Mouse (Mus musculus) inflammation-experienced regulatory T-cells (primary cell): ENCODE measurements around the gene Krt25. TPM values are rescaled to one million over a fixed set of nuclear protein-coding genes. Genes with fewer than 3 reads are reported as not detected.

Experiments
- polyA plus RNA-seq, 2 experiments: library from polyadenylated mRNA; unstranded; fragments of 100-300 nt; shearing (Covaris generic); gene quantifications; one replicate each; pipeline ENCODE4 v1.2.1; 2017

Gene Krt25
- under 1 TPM; 0.11 to 0.92 TPM for polyA plus RNA-seq

DNA sequence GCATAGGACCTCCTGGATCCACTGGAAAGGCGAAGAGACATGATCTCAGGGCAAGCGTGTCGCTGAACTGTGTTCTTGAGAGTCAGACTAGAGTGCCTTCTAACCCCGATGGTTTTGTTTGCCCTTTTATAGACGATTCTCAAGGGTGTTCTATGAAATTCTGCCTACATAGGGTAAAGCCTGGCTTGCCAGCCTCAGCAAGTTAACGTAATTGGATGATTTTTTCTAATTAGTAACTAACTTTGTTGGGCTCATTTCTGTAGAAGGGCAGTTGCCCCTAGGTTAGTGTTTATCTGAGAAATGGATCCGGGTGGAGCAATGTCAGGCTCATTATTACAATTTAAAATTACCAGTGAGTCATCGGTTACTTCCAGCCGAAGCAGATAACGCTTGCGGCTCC lies at the start of gene Krt25:
Krt25 (minus strand) TSS at position 101 of the 400 bp plus-strand sequence.

GRCm38 (mm10) chr11:99351004-99351403 lies 28.3 kb upstream of the Krt25 start, which contains the start of gene Krt27:
Krt27 (minus strand) TSS chr11:99351104.

GRCm38 (mm10) chr11:99337866-99338265 lies 15.1 kb upstream of the Krt25 start, which contains the start of gene Krt26:
Krt26 (minus strand) TSS chr11:99337966.

DNA sequence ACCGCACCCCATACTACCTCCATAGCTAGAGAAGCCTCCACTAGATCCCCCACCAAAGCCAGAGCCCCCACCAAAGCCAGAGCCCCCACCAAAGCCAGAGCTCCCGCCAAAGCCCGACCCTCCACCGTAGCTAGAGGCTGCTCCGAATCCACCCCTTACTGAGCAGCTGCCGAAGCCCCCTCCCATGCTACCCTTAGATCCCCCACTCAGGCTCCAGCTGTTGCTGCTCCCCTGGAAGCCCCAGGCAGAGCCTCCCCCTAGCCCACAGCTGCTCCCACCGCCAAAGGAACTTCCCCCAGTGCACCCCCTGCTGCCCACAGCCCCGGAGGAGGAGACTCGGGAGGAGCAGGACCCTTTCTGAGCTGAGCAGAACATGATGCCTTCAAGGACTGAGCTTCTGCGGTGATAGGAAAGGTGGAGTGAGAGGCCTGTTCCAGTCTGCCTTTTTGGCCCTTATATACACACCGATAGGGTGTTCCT lies 37.9 kb downstream of the Krt25 start, which contains the start of gene Krt24:
Krt24 (minus strand) TSS at position 430 of the 480 bp plus-strand sequence.

Other genes starting within 250 kb of the Krt25 start
- gene Tns4, start 233.6 kb downstream of the Krt25 start, polyA plus RNA-seq = under 1 TPM; 0.50 to 0.64 TPM
- gene Ccr7, start 167.9 kb downstream of the Krt25 start, polyA plus RNA-seq = 100 to 1,000 TPM; 285 to 562 TPM
- gene Smarce1, start 91.9 kb downstream of the Krt25 start, polyA plus RNA-seq = 100 to 1,000 TPM; 155 to 167 TPM
- gene Krt222, start 78.9 kb downstream of the Krt25 start, polyA plus RNA-seq = 1 to 10 TPM; 1.5 to 1.9 TPM
- gene Krt24, start 37.7 kb downstream of the Krt25 start, polyA plus RNA-seq = under 1 TPM; 0.14 to 0.15 TPM
- under 1 TPM in 1 of 2 experiments, not detected in 1; 0.77 TPM for gene Krt26, start 15.0 kb upstream of the Krt25 start, polyA plus RNA-seq
- under 1 TPM in 1 of 2 experiments, not detected in 1; 0.48 TPM for gene Krt27, start 28.2 kb upstream of the Krt25 start, polyA plus RNA-seq
- under 1 TPM in 1 of 2 experiments, not detected in 1; 0.18 TPM for gene Krt28, start 52.0 kb upstream of the Krt25 start, polyA plus RNA-seq
- gene Krt10, start 66.4 kb upstream of the Krt25 start, polyA plus RNA-seq = 10 to 100 TPM; 13.0 to 18.0 TPM
- gene Krt12, start 99.3 kb upstream of the Krt25 start, polyA plus RNA-seq = under 1 TPM in 1 of 2 experiments, not detected in 1; 0.22 TPM
- under 1 TPM in 1 of 2 experiments, not detected in 1; 0.15 TPM for gene Krt20, start 115.2 kb upstream of the Krt25 start, polyA plus RNA-seq
- gene Krt23, start 170.2 kb upstream of the Krt25 start, polyA plus RNA-seq = under 1 TPM; 0.71 to 0.82 TPM
- not detected for gene Krt39, start 198.4 kb upstream of the Krt25 start, polyA plus RNA-seq
- not detected for gene Krt40, start 220.2 kb upstream of the Krt25 start, polyA plus RNA-seq
- not detected for gene Krtap3-3, start 227.9 kb upstream of the Krt25 start, polyA plus RNA-seq
- 1 to 10 TPM in 1 of 2 experiments, not detected in 1; 3.5 TPM for gene Krtap3-2, start 233.9 kb upstream of the Krt25 start, polyA plus RNA-seq
- under 1 TPM in 1 of 2 experiments, not detected in 1; 0.60 TPM for gene Gm11939, start 236.5 kb upstream of the Krt25 start, polyA plus RNA-seq
- gene Krtap3-1, start 243.7 kb upstream of the Krt25 start, polyA plus RNA-seq = not detected